Mouse (Mus musculus): ENCODE measurements around the gene Casc3.

Gene Casc3

DNA sequence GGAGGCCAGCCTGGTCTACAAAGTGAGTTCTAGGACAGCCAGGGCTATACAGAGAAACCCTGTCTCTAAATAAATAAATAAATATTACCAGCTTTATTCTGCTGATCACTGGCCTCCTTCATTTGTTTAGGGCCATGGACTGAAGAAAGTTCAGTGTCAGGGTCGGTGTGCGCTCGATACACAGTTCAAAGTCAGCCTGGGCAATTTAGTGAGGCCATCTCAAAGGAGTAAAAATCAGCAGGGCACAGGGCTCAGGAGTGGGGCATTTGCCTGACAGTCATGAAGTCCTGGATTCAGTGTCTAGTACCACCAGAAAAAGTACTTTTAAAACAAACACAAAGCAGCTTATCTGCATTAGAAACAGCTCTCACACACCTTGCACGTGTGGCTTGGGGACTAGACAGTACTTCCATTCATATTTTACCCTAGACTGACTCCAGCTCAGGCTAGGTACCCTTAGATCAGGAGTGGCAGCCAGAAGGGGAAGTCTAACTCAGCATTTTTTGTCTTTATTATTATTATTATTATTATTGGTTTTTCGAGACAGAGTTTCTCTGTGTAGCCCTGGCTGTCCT is 14.0 kb upstream of the Casc3 start:
- peak; percentile 84 for DNase-seq

DNA sequence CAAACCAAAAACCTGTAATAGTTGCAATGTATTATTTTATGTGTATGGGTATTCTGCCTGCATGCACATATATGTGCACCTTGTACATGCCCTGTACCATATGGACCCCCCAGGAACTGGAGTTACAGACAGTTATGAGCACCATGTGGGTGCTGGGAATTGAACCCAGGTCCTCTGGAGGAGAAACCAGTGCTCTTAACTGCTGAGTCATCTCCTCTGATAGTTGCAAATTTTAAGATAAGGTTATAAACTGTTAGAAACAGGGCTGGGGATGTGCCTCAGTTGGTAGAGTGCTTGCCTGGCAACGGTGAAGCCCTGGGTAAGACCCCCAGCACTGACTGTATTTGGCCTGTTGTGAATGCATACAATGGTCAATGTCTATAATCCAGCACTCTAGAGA is 13.3 kb upstream of the Casc3 start:
- DNase-seq = no peak

DNA sequence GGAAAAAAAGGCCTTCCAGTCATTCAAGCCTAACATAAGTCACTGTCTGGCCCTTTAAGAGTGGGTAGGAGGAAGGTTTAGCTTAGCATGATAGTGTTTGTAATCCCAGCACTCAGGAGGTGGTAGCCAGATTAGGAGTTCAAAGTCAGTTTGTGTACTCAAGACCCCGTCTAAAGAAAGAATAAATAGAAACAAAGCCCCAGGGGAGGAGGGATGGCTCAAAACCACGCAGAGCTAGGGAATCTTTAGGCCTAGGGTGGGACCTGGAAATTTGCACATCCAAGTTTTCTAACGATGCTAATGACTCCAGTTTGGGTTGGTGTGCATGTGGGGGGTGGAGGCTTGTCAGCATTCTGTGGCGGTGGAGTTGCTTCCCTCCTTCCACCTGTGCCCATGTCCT is 12.6 kb upstream of the Casc3 start:
- no peak for DNase-seq

DNA sequence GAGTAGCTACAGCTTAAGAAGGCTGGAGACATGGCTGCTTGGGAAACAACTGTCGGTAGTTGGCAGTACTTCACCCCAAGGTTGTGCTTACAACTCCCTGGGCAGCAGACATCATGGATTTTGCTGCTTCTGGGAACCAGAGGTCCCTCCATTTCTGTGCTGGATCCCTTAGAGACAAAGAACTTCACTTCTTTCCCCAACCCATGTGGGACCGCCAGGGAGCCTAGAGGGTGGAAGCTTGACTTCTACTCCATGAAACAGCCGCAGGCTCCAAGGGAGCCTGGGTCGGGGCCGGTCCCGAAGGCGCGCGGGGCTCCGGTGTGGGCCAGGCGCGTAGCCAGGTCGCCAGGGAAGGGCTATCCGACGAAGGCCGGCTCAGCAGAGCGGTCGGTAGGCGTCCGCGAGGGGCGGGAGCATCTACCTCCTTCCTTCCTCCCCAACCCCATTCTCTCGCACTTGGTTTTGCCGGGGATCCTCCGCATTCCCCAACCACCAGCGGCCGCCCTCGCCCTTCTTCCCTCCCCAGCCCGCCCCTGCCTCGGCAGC is 10.2 kb upstream of the Casc3 start:
- no peak for DNase-seq

DNA sequence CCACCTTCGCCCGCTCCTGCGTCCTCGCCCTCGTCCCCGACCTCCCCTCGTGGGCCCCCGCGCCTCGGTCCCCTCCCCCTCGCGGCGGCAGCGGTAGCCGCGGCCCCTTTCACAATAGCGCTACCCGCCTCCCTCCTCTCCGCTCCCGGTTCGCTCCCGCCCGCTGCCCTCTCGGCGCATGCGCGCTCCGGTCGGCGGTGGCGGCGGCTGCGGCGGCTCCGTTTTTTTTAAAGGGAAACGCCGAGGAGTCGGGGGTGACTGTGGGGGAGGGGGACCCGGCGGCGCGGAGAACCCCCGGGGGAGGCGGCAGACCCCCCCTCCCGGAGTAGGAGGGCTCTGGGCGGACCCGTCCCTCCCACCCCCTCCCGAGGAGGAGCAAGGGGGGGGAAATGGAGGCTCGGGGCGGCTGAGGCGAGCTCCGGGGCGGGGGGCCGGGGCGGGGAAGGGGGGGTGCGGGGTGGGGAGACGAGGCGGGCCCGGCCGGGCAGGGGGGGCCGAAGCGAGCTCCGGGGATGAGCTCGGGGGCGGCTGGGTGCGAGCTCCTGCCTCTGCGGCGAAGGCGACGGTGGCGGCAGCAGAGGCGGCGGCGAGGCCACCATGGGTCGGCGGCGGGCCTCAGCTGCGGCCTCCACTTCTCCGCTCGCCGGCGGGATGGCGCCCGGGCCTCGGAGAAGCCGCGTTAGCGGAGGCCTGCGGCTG is 9.5 kb upstream of the Casc3 start, which contains the start of gene Msl1:
Msl1 (plus strand) TSS at position 502 of the 699 bp plus-strand sequence.
- peak; percentile 99 for DNase-seq

DNA sequence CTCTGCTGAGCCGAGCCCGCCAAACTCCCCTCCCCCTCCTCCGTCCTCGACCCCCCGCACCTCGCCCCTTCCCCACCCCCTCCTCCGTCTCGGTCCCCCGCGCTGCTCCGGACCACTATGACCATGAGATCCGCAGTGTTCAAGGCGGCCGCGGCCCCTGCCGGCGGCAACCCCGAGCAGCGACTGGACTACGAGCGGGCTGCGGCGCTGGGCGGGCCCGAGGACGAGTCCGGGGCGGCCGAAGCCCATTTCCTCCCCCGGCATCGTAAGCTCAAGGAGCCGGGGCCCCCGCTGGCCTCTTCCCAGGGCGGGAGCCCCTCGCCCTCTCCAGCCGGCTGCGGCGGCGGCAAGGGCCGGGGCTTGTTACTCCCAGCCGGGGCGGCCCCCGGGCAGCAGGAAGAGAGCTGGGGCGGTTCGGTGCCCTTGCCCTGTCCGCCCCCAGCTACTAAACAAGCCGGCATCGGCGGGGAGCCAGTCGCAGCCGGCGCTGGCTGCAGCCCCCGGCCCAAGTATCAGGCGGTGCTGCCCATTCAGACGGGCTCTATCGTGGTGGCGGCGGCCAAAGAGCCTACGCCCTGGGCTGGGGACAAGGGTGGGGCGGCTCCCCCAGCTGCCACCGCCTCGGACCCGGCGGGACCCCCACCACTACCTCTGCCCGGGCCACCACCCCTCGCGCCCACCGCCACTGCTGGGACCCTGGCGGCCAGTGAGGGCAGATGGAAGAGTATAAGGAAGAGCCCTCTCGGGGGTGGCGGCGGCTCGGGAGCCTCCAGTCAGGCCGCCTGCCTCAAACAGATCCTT is 8.8 kb upstream of the Casc3 start:
- peak; percentile 97 for DNase-seq

DNA sequence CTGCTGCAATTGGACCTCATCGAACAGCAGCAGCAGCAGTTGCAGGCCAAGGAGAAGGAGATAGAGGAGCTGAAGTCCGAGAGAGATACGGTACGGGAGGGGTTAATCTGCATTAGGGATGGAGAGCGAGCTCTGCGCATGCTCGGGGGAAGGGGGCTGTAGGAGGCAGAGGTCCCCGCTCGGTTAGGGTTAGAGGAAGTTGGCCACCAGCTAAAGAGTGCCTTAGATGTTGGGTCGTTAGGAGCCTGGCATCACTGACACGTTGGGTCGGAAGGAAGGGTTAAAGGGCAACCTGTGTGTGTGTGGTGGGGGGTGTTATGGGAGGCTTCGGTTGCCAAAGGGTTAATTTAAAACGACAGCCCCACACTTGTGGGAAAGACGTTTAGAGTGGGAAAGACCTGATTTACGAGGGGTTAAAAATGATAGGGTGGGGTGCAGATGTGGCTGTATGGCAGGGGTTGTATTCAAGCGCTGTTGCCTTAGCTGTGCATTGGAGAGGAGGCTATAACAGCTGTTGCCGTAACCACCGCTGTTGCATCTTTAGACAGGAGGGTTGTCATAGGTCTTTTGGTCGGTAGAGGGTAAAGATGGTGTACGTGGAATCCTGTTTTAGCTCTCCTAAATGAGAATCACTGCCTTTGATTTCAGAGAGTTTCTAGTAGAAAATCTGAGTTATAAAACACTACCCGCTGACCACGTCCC is 8.0 kb upstream of the Casc3 start:
- peak; percentile 98 for DNase-seq

DNA sequence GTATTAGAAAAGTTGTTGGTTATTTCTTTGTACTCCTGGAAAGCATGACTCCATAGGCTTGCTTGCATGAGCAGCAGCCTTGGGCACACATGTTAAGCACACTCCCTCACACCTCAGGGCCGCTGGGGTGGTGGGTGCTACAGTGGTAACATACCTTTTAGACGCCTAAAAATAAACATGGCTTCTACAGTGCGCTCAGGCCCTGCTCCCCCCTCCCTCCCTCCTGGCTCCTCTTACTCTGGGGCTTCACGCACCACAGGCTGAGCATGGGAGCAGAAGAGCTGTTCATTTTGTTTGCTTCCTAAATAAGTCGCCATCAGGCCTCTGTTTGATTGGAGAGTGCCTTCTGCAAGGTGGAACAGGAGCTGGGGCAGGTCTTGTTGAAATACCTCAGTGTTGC is 7.4 kb upstream of the Casc3 start:
- peak; percentile 92 for DNase-seq

DNA sequence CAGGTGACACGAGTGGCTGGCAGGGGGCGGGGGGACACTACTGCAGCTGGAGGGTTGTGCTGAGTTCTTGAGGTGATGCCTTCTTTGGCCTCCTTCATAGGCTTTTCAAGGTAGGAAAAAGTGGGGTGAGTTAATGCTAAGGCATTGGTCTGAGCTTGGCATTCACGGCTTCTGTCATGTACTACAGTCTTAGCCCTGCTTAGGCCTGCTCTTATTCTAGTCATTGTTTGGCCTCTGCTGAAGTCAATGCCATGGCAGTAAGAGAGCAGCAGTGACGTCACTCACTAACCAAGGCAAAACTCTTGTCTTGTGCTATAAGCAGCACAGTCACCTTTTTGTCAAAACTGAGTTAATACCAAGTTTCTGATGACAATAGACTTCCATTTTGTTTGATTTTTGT is 6.8 kb upstream of the Casc3 start:
- DNase-seq = peak; percentile 87

DNA sequence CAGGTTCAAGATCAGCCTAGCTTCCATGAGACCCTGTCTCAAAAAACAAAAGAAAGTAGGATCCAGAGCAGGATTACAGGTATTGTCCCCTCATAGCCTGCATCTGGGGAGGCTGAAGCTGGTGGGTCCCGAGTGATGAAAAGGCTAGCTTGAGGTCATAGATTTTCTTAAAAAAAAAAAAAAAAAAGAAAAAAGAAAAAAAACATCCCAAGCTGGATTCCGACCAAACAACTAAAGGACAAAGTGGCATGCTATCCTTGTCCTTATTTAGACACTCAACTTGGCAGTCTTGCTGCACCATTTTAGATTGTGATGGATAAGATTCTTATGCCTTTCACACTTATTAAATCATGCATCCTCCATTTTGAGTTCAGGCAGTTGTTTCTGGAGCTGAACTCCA is 3.7 kb downstream of the Casc3 start:
- no peak for DNase-seq

DNA sequence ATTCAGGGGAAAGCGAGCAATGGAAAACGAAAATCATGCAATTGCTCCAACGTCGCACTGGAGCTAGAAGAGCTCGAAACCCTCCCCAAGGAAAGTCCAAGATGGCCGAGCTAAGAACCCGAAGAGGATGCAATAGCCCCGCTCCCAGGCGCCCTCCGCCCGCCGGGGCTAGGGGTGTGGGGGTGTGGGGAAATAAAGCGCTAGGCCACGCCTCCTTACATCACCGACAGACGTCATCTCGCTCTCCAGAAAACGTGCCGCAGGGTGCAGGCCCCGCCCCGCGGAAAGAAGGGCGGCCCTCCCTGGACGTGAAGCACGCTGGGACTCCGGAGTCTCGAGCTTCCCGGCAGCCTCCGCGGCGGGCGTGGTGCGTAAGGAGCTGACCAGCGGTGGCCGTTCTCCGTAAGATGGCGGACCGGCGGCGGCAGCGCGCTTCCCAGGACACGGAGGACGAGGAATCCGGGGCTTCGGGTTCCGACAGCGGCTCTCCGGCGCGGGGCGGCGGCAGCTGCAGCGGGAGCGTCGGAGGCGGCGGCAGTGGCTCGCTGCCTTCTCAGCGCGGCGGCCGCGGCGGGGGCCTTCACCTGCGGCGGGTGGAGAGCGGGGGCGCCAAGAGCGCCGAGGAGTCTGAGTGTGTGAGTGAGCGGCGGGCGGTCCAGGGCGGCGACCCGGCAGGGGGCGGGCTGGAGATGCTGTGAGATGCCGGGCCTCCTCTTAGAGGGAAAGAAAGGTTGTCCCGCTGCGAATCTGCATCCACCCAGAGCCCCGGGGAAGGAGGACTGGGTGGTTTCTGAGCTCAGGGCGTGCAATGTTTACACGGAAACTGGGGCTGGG is 5.0 kb downstream of the Casc3 start:
- peak; percentile 100 for DNase-seq

DNA sequence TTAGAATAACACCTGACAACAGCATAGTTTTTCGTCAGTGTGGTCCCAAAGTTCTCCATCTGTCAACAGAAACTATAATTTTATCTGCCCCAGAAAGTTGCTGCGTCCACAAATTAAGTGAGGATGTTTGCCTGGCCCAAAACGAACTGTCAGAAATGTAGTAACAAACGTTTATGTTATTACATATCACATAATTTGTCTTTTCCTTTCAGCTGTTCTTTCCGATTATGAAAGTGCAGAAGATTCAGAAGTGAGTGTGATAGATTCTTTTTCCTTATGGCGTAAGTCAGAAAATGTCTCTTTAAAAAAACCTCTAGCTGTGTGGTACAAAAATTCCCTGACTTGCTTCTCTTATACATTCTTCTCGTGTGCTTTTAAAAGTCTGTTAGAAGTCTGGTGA is 6.0 kb downstream of the Casc3 start:
- no peak for DNase-seq

DNA sequence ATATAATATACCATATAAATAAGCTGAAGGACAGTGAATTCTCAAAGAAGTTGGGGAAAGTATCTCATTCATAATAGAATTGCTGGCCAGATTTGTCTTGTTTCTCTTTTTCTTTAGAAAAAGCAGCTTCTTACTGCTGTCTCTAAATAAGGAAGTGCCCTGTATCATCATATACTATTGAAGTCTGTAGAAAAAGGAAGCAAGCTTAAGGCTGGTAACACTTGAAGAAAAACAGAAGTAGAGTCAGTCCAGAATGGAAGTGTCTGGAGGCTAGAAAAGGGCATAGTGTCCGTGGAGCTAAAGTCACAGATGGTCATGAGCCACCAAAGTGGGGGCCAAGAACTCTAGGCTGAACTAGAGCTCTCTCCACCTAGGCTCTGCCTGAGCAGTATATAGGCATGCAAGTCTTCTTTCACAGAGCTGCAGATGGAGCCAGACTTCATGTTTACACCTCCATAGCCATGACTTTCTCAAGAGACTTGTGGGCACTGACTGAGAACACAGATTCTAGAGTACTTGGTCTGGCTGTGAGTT is 12.1 kb downstream of the Casc3 start:
- peak; percentile 88 for DNase-seq

DNA sequence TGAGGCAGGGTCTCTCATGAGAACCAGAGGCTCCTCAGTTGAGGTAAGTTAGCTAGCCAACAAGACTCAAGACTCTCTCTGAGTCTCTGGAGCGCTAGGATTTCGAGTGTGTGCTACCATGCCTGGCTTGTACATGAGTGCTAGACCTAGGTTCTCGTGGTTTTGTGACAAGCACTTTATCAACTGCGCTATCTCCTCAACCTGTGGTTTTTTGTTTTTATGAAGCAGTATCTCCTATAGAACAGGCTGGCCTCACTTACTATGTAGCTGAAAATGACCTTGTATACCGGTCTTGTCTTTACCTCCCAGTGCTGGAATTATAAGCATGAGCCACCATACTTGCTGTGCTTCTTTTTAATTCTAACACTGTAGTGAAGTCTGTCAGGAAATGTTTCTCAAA is 16.3 kb downstream of the Casc3 start:
- no peak for DNase-seq

DNA sequence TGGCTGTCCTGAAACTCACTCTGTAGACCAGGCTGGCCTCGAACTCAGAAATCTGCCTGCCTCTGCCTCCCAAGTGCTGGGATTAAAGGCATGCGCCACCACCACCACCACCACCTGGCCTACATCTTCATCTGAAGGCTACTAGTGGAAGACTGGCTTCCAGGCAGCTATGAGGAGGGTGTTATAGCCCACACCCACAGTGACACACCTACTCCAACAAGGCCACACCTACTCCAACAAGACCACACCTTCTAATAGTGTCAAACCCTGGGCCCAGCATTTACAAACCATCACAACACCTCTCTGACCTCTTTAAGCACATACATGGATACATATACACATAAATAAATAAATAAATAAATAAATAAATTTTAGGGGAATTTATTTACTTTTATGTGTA is 21.4 kb downstream of the Casc3 start:
- peak; percentile 88 for DNase-seq

DNA sequence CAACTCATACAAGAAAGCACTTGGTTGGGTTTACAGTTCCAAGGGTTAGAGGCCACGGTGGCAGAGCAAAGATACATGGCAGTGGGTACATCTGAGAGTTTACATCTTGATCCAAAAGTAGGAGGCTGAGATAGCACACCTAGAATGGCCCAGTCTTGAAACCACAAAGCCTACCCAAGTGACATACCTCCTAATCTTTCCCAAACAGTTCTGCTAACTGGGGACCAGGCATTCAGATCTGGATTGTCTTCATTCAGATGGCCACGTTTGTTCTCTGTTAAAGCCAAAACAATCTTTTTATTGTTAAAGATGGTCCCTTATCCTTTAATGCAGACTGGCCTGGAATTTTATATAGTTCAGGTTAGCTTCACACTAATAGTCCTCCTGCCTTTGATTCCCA is 23.2 kb downstream of the Casc3 start:
- DNase-seq = no peak

DNA sequence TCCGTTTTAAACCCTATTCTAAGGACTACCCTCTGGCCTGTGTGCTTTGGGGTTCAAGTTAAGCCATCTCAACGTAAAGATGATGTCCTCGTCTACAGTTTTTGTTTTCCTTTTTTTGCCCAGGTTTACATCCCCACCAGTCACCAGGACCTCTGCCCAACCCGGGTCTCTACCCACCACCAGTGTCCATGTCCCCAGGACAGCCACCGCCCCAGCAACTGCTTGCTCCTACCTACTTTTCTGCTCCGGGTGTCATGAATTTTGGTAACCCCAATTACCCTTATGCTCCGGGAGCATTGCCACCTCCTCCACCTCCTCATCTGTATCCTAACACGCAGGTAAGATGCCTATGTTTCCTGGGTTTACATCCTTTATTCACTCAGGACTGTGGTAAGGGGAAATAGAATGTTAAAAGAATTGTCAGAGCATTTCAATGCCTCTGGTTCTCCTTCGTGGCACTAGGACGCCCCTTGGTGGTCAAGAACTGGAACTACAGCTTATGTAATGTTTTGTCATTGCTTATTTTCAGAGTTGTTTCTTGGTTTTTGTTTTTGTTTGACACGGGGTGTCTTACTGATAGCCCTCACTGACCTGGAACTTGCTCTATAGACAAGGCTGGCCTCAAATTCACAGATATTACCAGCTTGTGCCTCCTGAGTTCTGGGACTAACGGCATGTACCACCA is 24.5 kb downstream of the Casc3 start:
- peak; percentile 91 for DNase-seq

DNA sequence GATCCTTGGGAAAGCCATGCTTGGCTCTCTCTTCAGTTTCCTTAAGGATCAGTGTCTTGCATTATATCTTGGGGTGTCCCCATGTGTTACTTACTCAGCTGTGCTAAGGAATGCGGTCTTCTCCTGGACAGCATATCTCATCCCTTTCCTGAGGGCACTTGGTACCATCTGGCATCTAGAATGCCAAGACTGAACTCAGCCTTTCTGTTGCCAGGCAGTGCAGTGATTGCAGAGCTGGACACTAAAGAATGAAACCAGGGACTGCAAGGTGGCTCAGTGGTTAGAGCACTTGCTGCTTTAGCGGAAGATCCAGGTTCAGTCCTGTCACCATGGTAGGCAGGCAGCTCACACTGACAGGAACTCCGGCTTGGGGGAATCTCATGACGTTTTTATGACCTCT is 25.2 kb downstream of the Casc3 start:
- no peak for DNase-seq

DNA sequence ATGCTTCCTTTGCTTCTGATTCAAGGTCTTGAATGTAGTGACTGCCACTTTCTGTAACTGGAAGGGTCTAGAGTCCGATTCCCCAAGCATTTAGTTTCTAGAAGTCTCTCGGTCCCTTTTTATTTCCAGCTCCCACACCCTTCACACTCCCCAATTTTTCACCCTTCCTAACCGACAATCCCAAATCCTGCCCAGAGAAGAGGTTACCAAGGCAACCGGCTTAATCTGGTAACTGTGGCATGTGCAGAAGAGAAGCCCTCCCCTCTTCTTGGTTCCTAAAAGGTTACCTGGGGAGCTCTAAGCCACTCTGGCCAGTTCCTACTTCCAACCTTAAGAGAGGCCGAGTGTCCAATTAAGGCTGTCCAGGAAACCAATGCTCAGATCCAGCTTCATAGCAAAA is 30.6 kb downstream of the Casc3 start:
- DNase-seq = no peak

DNA sequence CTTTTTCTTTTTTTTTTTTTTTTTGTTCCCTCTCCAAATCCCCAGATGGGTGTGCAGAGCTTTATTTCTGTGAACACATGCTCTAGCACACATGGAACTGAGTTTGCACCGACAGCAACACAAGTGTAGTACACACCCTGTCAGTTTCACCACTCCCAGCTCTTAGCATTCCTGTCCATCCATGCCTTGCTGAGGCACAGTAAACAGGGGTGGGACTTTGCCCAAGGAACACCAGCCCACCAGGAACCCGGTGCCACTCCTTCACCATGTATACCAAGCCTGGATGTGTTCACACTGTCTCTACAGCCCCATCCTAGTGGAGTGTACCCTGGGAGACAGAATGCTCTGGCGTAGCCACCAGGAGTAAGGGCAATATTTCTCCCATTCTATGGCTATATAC is 31.0 kb downstream of the Casc3 start:
- DNase-seq = peak; percentile 89

DNA sequence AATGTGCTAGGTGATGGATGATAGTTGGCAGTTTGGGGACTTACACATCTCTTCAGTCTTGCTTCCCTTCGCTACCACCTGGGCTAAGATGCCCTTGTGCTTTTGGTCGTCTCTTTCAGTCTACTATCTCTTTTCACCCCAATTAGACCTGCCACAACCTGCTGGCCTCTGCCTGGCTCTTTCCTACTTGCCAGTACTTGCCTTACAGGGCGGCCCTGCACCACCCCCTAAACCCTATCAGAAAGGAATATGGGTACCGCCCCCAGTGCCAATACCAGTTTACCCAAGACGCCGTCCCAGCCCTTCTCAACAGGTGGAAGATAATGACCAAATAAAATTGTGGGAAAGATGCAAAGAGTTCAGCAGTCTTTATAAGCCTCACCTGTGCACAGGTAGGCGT is 31.4 kb downstream of the Casc3 start:
- peak; percentile 89 for DNase-seq
